Mouse (Mus musculus) embryonic facial prominence, embryonic 15.5 days (tissue): ENCODE data around the gene Zfp984. TPM values are rescaled to one million over a fixed set of nuclear protein-coding genes. Genes with fewer than 3 reads are reported as not detected.
"Not testable (repeated sequence)": the region's sequence is repeated elsewhere in the genome, so short reads cannot be mapped to it uniquely, and the experiment has no call there.

Experiments
- ATAC-seq: fragments of 200-750 bp; cut with Nextera tagmentation; 2 replicates; pipeline ENCODE4 v1.8.0; 2017; ENCODE audit warnings: low read depth, moderate TSS enrichment; ENCODE audit not compliant: insufficient number of reproducible peaks, low FRiP score, low TSS enrichment
- H3K27ac ChIP-seq: fragments of 300-500 bp; sonication (generic); replicated peaks from 2 replicates; pipeline ENCODE4 v1.5.1; 2015; ENCODE audit warnings: mild to moderate bottlenecking, inconsistent platforms
- H3K27me3 ChIP-seq: fragments of 300-500 bp; sonication (generic); 2 replicates; pipeline ENCODE4 v1.6.1; 2015; ENCODE audit warnings: inconsistent platforms
- H3K36me3 ChIP-seq: fragments of 300-500 bp; sonication (generic); 2 replicates; pipeline ENCODE4 v1.6.1; 2015; ENCODE audit warnings: mild to moderate bottlenecking, inconsistent platforms
- H3K4me1 ChIP-seq: fragments of 300-500 bp; sonication (generic); 2 replicates; pipeline ENCODE4 v1.6.1; 2015; ENCODE audit warnings: inconsistent platforms
- H3K4me2 ChIP-seq: fragments of 300-500 bp; sonication (generic); replicated peaks from 2 replicates; pipeline ENCODE4 v1.6.1; 2015; ENCODE audit warnings: mild to moderate bottlenecking, inconsistent platforms
- H3K4me3 ChIP-seq: fragments of 300-500 bp; sonication (generic); replicated peaks from 2 replicates; pipeline ENCODE4 v1.5.1; 2015; ENCODE audit warnings: mild to moderate bottlenecking, inconsistent platforms
- H3K9ac ChIP-seq: fragments of 300-500 bp; sonication (generic); 2 replicates; pipeline ENCODE4 v1.6.1; 2015; ENCODE audit warnings: inconsistent platforms
- H3K9me3 ChIP-seq: fragments of 300-500 bp; sonication (generic); replicated peaks from 2 replicates; pipeline ENCODE4 v1.6.1; 2016; ENCODE audit warnings: inconsistent platforms
- WGBS: fragments of 180-500 bp; shearing (Covaris S2); methylation state at CpG from one replicate; pipeline ENCODE4 v1.1.7; 2015; 5-methylcytosine and 5-hydroxymethylcytosine counted together
- polyA plus RNA-seq: library from polyadenylated mRNA; unstranded; fragments of >200 nt; fragmentation: Nextera tagmentation; extraction: Ambion mirVana; gene quantifications from 2 replicates; pipeline ENCODE4 v1.2.1, GENCODE M21; 2015

Gene Zfp984
- polyA plus RNA-seq, 1 experiment from 2014 or later, result 5.9 TPM

- H3K4me3 ChIP-seq, result no peak overlapping the region
- H3K9me3 ChIP-seq, result peaks cover 11% of the 10 kb centered on the region
- no peak overlapping the region for H3K27ac ChIP-seq
- ATAC-seq, result no peak
- no peak overlapping the region for H3K4me2 ChIP-seq
- H3K4me1 ChIP-seq, result no peaks in the 10 kb centered on the region
- H3K27me3 ChIP-seq, result no peaks in the 10 kb centered on the region
- 44% methylated on average over 5 of the region's 5 CpGs for WGBS
- no peaks in the 10 kb centered on the region for H3K36me3 ChIP-seq
- no peak overlapping the region for H3K9ac ChIP-seq
Observed at GRCm38 (mm10) chr4:147813249-147813765, 3.7 kb upstream of the Zfp984 start.

GRCm38 (mm10) chr4:147809966-147810304 is 347 bp upstream of the Zfp984 start:
- 45% methylated on average over 2 of the region's 2 CpGs for WGBS
- H3K4me1 ChIP-seq, H3K9me3 ChIP-seq, H3K36me3 ChIP-seq, H3K27ac ChIP-seq, H3K9ac ChIP-seq, ATAC-seq, H3K27me3 ChIP-seq: not testable (repeated sequence)
- peak overlapping the region; percentile 49 for H3K4me3 ChIP-seq
- peak overlapping the region; percentile 67 for H3K4me2 ChIP-seq

GRCm38 (mm10) chr4:147808483-147808882 is 1.1 kb downstream of the Zfp984 start:
- H3K4me1 ChIP-seq, H3K9ac ChIP-seq, H3K27me3 ChIP-seq, H3K36me3 ChIP-seq, H3K27ac ChIP-seq, H3K9me3 ChIP-seq: not testable (repeated sequence)
- ATAC-seq, result peak; percentile 43; the same call in 1 of the 2 replicates
- Histone ChIP-seq H3K4me2 (peak overlapping the region; percentile 67; the same call in 1 of the 2 replicates), H3K4me3 (0 out of 2 replicates have a peak overlapping the region, but pooled peaks have one; percentile 49)
- WGBS, result 71% methylated on average over 4 of the region's 4 CpGs

GRCm38 (mm10) chr4:147795308-147795707 is 14.3 kb downstream of the Zfp984 start:
- not testable (repeated sequence) for H3K4me1 ChIP-seq, H3K9ac ChIP-seq, H3K27ac ChIP-seq, H3K27me3 ChIP-seq, H3K4me3 ChIP-seq, H3K4me2 ChIP-seq, ATAC-seq
- WGBS, result 91% methylated on average over 1 of the region's 1 CpGs
- peaks cover 21% of the 10 kb centered on the region for H3K9me3 ChIP-seq
- H3K36me3 ChIP-seq, result peaks cover 10% of the 10 kb centered on the region

- Histone ChIP-seq H3K36me3 (peaks cover 10% of the 10 kb centered on the region), H3K9me3 (peaks cover 21% of the 10 kb centered on the region)
- not testable (repeated sequence) for H3K27me3 ChIP-seq, H3K4me2 ChIP-seq, H3K4me1 ChIP-seq, H3K9ac ChIP-seq, H3K4me3 ChIP-seq, ATAC-seq, H3K27ac ChIP-seq
- 91% methylated on average over 2 of the region's 3 CpGs for WGBS
Observed at GRCm38 (mm10) chr4:147794026-147794665, 15.4 kb downstream of the Zfp984 start.

- H3K4me3 ChIP-seq, H3K27ac ChIP-seq, H3K4me2 ChIP-seq, H3K4me1 ChIP-seq, H3K9ac ChIP-seq, H3K27me3 ChIP-seq: not testable (repeated sequence)
- peaks cover 21% of the 10 kb centered on the region for H3K9me3 ChIP-seq
- H3K36me3 ChIP-seq, result peaks cover 10% of the 10 kb centered on the region
- 57% methylated on average over 2 of the region's 2 CpGs for WGBS
- peak; percentile 34; the same call in 1 of the 2 replicates for ATAC-seq
Observed at GRCm38 (mm10) chr4:147793390-147793916, 16.1 kb downstream of the Zfp984 start.

GRCm38 (mm10) chr4:147791729-147792128 is 17.9 kb downstream of the Zfp984 start:
- not testable (repeated sequence) for H3K27me3 ChIP-seq, ATAC-seq, H3K27ac ChIP-seq, H3K4me2 ChIP-seq, H3K4me3 ChIP-seq, H3K9ac ChIP-seq, H3K4me1 ChIP-seq
- H3K36me3 ChIP-seq, result peaks cover 10% of the 10 kb centered on the region
- H3K9me3 ChIP-seq, result peaks cover 21% of the 10 kb centered on the region

- not testable (repeated sequence) for H3K4me3 ChIP-seq, H3K9ac ChIP-seq, H3K4me1 ChIP-seq, H3K27me3 ChIP-seq, H3K36me3 ChIP-seq, ATAC-seq, H3K4me2 ChIP-seq, H3K27ac ChIP-seq, H3K9me3 ChIP-seq
- WGBS, result 92% methylated on average over 14 of the region's 15 CpGs
Observed at GRCm38 (mm10) chr4:147746255-147746654, 63.3 kb downstream of the Zfp984 start.

GRCm38 (mm10) chr4:147738636-147739369 is 70.8 kb downstream of the Zfp984 start:
- H3K9me3 ChIP-seq, H3K36me3 ChIP-seq, H3K9ac ChIP-seq, H3K27ac ChIP-seq, H3K27me3 ChIP-seq, ATAC-seq, H3K4me1 ChIP-seq: not testable (repeated sequence)
- peak overlapping the region; percentile 45 for H3K4me2 ChIP-seq
- H3K4me3 ChIP-seq, result peak overlapping the region; percentile 41
- WGBS, result 33% methylated on average over 62 of the region's 63 CpGs
